Mouse (Mus musculus) kidney, embryonic 14.5 days (tissue): ENCODE data around the gene Zfp821. TPM values are rescaled to one million over a fixed set of nuclear protein-coding genes. Genes with fewer than 3 reads are reported as not detected.

ENCODE experiments used
- ATAC-seq: fragments of 200-750 bp; cut with Nextera tagmentation; 2 replicates; pipeline ENCODE4 v1.8.0; 2017; ENCODE audit warnings: moderate number of reproducible peaks, mild to moderate bottlenecking, moderate TSS enrichment, moderate library complexity; ENCODE audit not compliant: low FRiP score, low TSS enrichment
- H3K27ac ChIP-seq: fragments of 300-500 bp; sonication (generic); 2 replicates; pipeline ENCODE4 v1.5.1; 2014; ENCODE audit warnings: low read depth, mild to moderate bottlenecking, low read length, moderate library complexity, mixed read lengths
- H3K27me3 ChIP-seq: fragments of 300-500 bp; sonication (generic); 2 replicates; pipeline ENCODE4 v1.6.1; 2014; ENCODE audit warnings: mild to moderate bottlenecking, low read length; ENCODE audit not compliant: control insufficient read depth, insufficient read depth
- H3K36me3 ChIP-seq: fragments of 300-500 bp; sonication (generic); 2 replicates; pipeline ENCODE4 v1.6.1; 2014; ENCODE audit warnings: low read length, mixed read lengths; ENCODE audit not compliant: control insufficient read depth, insufficient read depth
- H3K4me1 ChIP-seq: fragments of 300-500 bp; sonication (generic); 2 replicates; pipeline ENCODE4 v1.6.1; 2014; ENCODE audit warnings: low read length, mixed read lengths; ENCODE audit not compliant: control insufficient read depth, insufficient read depth
- H3K4me2 ChIP-seq: fragments of 300-500 bp; sonication (generic); replicated peaks from 2 replicates; pipeline ENCODE4 v1.6.1; 2014; ENCODE audit warnings: low read depth, mild to moderate bottlenecking, low read length
- H3K4me3 ChIP-seq: fragments of 300-500 bp; sonication (generic); 2 replicates; pipeline ENCODE4 v1.5.1; 2014; ENCODE audit warnings: mild to moderate bottlenecking, low read length
- H3K9ac ChIP-seq: fragments of 300-500 bp; sonication (generic); 2 replicates; pipeline ENCODE4 v1.6.1; 2014; ENCODE audit warnings: low read depth, mild to moderate bottlenecking, low read length, moderate library complexity
- H3K9me3 ChIP-seq: fragments of 300-500 bp; sonication (generic); 2 replicates; pipeline ENCODE4 v1.6.1; 2016; ENCODE audit warnings: low read length; ENCODE audit not compliant: control insufficient read depth
- WGBS: fragments of 180-500 bp; shearing (Covaris S2); extraction: QIAGEN DNeasy Blood & Tissue Kit; methylation state at CpG from one replicate; pipeline ENCODE4 v1.1.7; 2014; 5-methylcytosine and 5-hydroxymethylcytosine counted together
- polyA plus RNA-seq: library from polyadenylated mRNA; unstranded; fragments of >200 nt; fragmentation: Nextera tagmentation; extraction: Ambion mirVana; gene quantifications from 2 replicates; pipeline ENCODE4 v1.2.1, GENCODE M21; 2014

Gene Zfp821
- polyA plus RNA-seq, 1 experiment from 2014 or later = 36.2 TPM

GRCm38 (mm10) chr8:109706076-109706873 lies 929 bp downstream of the Zfp821 start:
- peak; percentile 18 for ATAC-seq
- Histone ChIP-seq H3K27me3 (no peaks in the 10 kb centered on the region), H3K9me3 (no peaks in the 10 kb centered on the region), H3K36me3 (peaks cover 35% of the 10 kb centered on the region), H3K4me2 (peak overlapping the region; percentile 69), H3K4me3 (peak overlapping the region; percentile 98), H3K9ac (peak overlapping the region; percentile 99), H3K27ac (peak overlapping the region; percentile 94), H3K4me1 (peaks cover 16% of the 10 kb centered on the region)
- under 1% methylated on average over 29 of the region's 30 CpGs for WGBS

DNA sequence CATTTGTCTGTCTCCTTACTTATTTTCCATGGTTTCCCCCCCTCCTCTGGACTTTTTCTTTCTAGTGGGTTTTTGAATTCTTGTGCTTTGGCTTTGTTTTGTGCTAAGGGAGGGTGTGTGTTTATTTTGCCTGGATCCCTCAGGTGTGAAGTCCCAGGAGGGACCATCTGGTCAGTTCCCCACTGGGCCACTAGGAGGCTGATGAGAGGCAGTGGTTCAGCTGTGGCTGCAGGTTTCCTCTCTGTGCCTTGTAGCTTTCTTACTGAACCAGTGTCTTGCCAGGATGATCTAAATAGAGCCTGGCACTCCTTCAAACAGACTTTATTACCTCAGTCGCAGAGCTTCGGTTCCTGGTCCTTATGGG lies 1.5 kb downstream of the Zfp821 start:
- Histone ChIP-seq H3K9me3 (no peaks in the 10 kb centered on the region), H3K27me3 (no peaks in the 10 kb centered on the region), H3K4me1 (peaks cover 16% of the 10 kb centered on the region), H3K9ac (peak overlapping the region; percentile 99; the same call in 1 of the 2 replicates), H3K4me3 (peak overlapping the region; percentile 98), H3K36me3 (peaks cover 40% of the 10 kb centered on the region), H3K27ac (no peak overlapping the region; the same call in 1 of the 2 replicates), H3K4me2 (peak overlapping the region; percentile 69)
- 6% methylated on average over 2 of the region's 2 CpGs for WGBS
- ATAC-seq = peak; percentile 42; the same call in 1 of the 2 replicates

GRCm38 (mm10) chr8:109707921-109708320 lies 2.6 kb downstream of the Zfp821 start:
- Histone ChIP-seq H3K36me3 (peaks cover 51% of the 10 kb centered on the region), H3K27me3 (no peaks in the 10 kb centered on the region), H3K9me3 (no peaks in the 10 kb centered on the region), H3K27ac (no peak overlapping the region), H3K4me3 (no peak overlapping the region), H3K4me1 (peaks cover 16% of the 10 kb centered on the region), H3K9ac (no peak overlapping the region), H3K4me2 (no peak overlapping the region)
- WGBS = 94% methylated on average over 4 of the region's 4 CpGs
- ATAC-seq = no peak

DNA sequence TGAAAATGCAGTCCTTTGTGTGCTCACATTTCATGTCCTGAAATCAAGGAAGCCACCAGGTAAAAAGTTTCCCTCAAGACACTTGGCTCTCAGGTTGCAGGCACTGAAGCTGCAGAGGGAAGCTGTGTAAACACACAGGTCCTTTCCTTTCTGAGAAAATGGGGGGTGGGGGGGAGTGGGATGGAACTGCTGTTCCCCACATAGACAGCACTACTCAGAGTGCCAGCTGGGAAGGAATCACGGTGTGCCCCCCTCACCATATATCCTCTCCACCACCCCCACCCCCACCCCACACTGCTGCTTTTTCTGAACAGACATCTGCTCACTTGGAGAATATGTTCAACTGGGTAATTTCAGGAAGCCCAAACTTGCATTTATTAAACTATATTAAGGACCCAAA lies 7.2 kb downstream of the Zfp821 start:
- WGBS = 100% methylated on average over 1 of the region's 1 CpGs
- Histone ChIP-seq H3K4me3 (no peak overlapping the region), H3K9ac (no peak overlapping the region), H3K9me3 (no peaks in the 10 kb centered on the region), H3K27me3 (no peaks in the 10 kb centered on the region), H3K4me1 (peaks cover 5% of the 10 kb centered on the region), H3K4me2 (no peak overlapping the region), H3K36me3 (peaks cover 89% of the 10 kb centered on the region), H3K27ac (no peak overlapping the region)
- no peak for ATAC-seq

DNA sequence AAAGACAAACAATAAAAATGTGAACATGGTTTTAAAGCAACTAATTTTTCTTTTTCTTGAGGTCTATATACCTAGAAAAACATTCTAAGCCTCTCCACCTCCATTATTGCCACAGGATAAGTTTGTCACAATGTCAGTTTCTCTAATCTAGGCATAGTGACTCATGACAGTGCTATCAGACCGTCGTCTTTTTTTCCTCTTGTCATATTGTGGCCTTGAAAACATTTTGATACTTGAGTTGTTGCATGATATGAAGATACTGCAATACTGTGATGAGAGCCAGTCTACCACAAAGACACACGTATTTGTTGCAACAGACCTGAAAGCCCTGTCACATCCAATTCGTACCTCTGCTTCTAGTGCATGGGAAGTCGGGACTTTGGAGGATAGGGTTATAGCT lies 9.6 kb downstream of the Zfp821 start:
- H3K27ac ChIP-seq = no peak overlapping the region
- H3K9me3 ChIP-seq = no peaks in the 10 kb centered on the region
- no peak overlapping the region for H3K4me2 ChIP-seq
- H3K27me3 ChIP-seq = no peaks in the 10 kb centered on the region
- no peak for ATAC-seq
- no peak overlapping the region for H3K9ac ChIP-seq
- WGBS = 95% methylated on average over 5 of the region's 5 CpGs
- H3K36me3 ChIP-seq = peaks cover 89% of the 10 kb centered on the region
- H3K4me3 ChIP-seq = no peak overlapping the region
- H3K4me1 ChIP-seq = no peaks in the 10 kb centered on the region

- Histone ChIP-seq H3K4me1 (no peaks in the 10 kb centered on the region), H3K27me3 (no peaks in the 10 kb centered on the region), H3K9me3 (no peaks in the 10 kb centered on the region), H3K4me3 (no peak overlapping the region), H3K4me2 (no peak overlapping the region), H3K36me3 (peaks cover 65% of the 10 kb centered on the region), H3K27ac (no peak overlapping the region), H3K9ac (no peak overlapping the region)
- ATAC-seq = no peak
- WGBS = 89% methylated on average over 3 of the region's 3 CpGs
These were observed 19.8 kb downstream of the Zfp821 start for GRCm38 (mm10) chr8:109725106-109725505.

DNA sequence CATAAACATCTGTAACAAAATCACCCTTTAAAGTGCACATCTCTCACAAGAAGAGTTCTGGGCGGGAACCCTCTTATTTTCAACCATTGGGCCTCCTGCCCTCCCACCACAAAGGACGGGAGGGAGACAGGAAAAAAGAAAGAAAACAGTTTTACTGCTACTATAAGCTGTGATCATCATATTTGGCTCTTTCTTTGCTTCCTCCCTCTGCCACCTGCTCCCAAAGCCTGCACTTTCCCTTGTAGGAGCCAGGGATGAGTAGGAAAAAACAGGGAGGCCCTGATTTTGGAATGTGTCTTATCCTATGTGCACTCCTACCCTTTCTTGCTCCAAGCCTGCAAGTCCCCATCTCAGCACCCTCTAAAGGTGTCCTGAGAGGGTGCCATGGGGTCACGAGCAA lies 25.7 kb downstream of the Zfp821 start:
- WGBS = 83% methylated on average over 3 of the region's 3 CpGs
- no peaks in the 10 kb centered on the region; the same call in 1 of the 2 replicates for H3K4me1 ChIP-seq
- no peak overlapping the region for H3K9ac ChIP-seq
- H3K4me3 ChIP-seq = no peak overlapping the region
- no peak overlapping the region for H3K27ac ChIP-seq
- ATAC-seq = no peak
- no peaks in the 10 kb centered on the region for H3K9me3 ChIP-seq
- H3K27me3 ChIP-seq = no peaks in the 10 kb centered on the region
- H3K4me2 ChIP-seq = no peak overlapping the region
- H3K36me3 ChIP-seq = peaks cover 35% of the 10 kb centered on the region

GRCm38 (mm10) chr8:109734018-109734417 lies 28.7 kb downstream of the Zfp821 start:
- Histone ChIP-seq H3K4me3 (no peak overlapping the region), H3K27me3 (no peaks in the 10 kb centered on the region), H3K9me3 (no peaks in the 10 kb centered on the region), H3K4me2 (no peak overlapping the region), H3K4me1 (peaks cover 8% of the 10 kb centered on the region), H3K9ac (no peak overlapping the region), H3K27ac (no peak overlapping the region), H3K36me3 (peaks cover 33% of the 10 kb centered on the region)
- WGBS = 83% methylated on average over 3 of the region's 3 CpGs
- no peak for ATAC-seq

DNA sequence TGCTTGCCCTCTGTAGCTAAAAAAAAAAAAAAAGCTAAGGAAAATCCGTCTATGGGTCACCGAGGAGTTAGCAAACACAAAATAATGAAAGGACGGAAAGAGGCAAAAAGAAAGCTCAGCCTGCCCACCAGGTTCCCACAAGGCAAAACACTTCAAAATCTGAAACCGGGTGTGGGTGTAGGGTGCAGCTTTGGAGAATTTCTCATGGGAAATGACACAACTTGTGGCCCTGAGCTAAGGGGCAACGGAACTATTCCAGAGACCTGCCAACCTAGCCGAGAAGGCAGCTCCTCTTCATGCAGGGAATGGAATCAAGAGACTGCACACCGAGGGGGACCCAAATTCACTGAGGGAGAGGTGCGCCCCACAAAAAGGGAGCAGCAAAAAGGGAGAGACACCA lies 31.5 kb downstream of the Zfp821 start:
- Histone ChIP-seq H3K9ac (peak overlapping the region; percentile 90), H3K9me3 (no peaks in the 10 kb centered on the region), H3K4me1 (peaks cover 8% of the 10 kb centered on the region), H3K4me2 (peak overlapping the region; percentile 90), H3K27ac (no peak overlapping the region), H3K27me3 (no peaks in the 10 kb centered on the region), H3K4me3 (peak overlapping the region; percentile 98), H3K36me3 (peaks cover 21% of the 10 kb centered on the region)
- peak; percentile 36; the same call in 1 of the 2 replicates for ATAC-seq
- WGBS = 8% methylated on average over 8 of the region's 8 CpGs
